Mouse (Mus musculus): Measurements from ENCODE around the gene St8sia6.
"Not testable (repeated sequence)": the region's sequence is repeated elsewhere in the genome, so short reads cannot be mapped to it uniquely, and the experiment has no call there.

Gene St8sia6

DNA sequence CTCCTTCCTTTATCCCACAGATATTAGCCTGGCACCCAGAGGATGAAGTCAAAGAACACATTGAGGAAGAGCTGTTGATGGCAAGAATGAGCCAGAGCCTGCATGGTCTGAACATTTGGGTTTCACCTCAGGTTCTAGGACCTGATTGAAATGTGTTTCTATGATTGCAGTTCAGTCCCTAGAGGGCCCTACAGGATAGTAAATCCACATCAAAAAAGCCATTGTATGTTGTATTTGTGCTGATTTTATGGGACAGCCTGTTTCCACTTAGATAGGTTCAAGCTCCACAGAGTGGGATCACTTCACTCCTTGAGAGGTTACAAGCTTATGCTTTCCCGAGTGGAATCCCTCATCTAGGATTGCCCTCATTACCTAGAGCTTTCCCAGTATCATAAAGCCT, 159.0 kb downstream of the St8sia6 start:
- no peak for DNase-seq (ENCODE audit: low read depth, low spot score)

DNA sequence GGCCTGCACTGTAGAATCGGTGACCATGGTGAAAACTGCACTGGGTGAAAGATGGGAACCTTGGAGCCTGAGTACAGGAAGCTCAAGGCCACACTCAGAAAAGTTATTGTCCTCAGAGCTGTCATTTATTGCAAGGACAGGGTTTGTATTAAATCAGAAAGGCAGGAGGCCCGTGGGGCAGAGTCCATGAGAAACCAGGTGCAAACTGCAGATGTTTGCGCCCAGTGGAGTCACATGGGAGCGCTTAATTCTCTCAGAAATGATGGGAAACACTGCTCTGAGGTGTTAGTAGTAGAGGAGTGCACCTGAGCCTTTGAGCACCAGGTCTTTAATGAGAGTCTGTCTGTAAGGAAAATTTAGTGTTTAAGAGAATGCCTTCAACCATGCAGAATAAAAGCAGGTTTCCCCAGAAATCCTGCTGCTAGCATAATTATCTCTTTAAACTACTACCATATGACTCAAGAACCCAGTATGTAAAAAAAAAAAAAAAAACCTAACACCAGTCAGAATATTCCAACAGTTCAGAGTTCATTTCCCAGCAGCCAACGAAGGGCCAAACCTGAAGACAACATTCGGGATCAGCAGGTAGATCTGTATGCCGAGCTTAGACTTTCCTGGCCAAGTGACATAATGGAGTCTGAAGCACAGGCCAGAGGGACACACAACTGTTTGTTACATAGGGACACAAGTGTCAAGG, 163.6 kb downstream of the St8sia6 start:
- DNase-seq (ENCODE audit: low read depth, low spot score) = no peak

DNA sequence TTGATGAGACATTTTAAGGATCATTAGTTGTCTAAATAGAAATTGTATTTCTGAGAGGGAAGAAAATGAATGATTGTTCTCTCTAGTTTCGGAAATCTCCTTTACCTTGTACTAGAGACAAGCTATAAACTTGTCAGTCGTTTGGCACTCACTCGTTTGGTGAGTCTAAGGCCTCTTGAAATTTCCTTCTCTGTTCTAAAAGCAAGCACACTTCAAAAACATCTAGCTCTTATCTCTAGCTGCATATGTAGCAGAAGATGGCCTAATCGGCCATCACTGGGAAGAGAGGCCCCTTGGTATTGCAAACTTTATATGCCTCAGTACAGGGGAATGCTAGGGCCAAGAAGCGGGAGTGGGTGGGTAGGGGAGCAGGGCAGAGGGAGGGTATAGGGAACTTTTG, 190.2 kb downstream of the St8sia6 start:
- DNase-seq (ENCODE audit: low read depth, low spot score) = not testable (repeated sequence)

DNA sequence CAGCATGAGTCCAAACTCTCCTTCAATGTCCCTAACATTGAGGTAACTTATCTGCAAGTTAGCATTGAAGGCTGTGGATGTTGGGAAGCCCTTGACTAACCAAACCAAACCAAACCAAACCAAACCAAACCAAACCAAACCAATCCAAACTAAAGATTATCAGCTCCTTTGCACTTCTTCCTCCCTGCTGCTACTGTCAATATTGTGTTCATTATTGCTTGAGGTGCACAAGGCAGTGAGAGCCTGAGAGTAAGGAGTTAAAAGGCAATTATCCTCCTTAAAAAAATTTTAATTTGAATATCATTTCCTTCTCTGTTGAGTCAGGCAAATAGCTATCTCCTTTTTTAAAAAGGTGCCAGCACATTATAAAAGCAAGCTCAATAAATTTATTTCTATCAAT, 190.8 kb downstream of the St8sia6 start:
- no peak for DNase-seq (ENCODE audit: low read depth, low spot score)

Measured in mesoderm, embryonic 11.5 days (tissue).